Mouse (Mus musculus): ENCODE data around the gene Ecm2. TPM values are rescaled to one million over a fixed set of nuclear protein-coding genes. Genes with fewer than 3 reads are reported as not detected.
A peak's percentile ranks its signal among the peaks of the same experiment; 100 is the strongest.

Gene Ecm2
- polyA plus RNA-seq, 1 experiment from 2014 or later: 2.6 TPM

DNA sequence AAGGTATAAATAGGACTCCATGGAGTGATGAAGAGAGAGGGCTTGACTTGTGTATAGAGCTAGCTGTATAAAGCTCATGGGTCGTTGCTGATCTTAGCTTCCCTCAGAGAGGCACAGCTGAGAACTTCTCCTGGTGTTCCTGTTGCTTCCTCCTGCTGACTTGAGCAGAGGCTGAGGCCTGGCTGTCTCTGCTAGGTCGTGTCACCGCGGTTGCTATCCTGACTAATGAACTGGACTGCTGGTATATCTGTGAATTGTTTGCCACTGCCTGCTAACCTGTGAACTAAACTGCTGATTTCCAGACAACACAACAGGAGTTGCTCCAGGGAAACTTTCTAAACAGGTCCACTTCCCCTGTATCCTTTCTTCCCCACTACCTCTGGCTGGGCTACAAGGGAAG lies 34.3 kb upstream of the Ecm2 start:
- no peak overlapping the region for H3K9ac ChIP-seq (ENCODE audit: low read depth, low read length)
- no peaks in the 10 kb centered on the region for H3K4me1 ChIP-seq (ENCODE audit: control insufficient read depth, insufficient read depth, low read depth, low read length)
- no peaks in the 10 kb centered on the region for H3K27me3 ChIP-seq (replicated peaks; ENCODE audit: control insufficient read depth, insufficient read depth, low read length)
- no peak overlapping the region for H3K4me2 ChIP-seq (ENCODE audit: low read length)
- no peaks in the 10 kb centered on the region for H3K36me3 ChIP-seq (ENCODE audit: control insufficient read depth, insufficient read depth, low read length)
- H3K4me3 ChIP-seq (ENCODE audit: low read length): no peak overlapping the region
- WGBS: 85% methylated on average over 4 of the region's 4 CpGs
- no peak for ATAC-seq
- H3K9me3 ChIP-seq (ENCODE audit: control insufficient read depth, low read length): no peaks in the 10 kb centered on the region
- no peak overlapping the region for H3K27ac ChIP-seq (ENCODE audit: low read depth, low read length)

GRCm38 (mm10) chr13:49470806-49471205 lies 33.8 kb upstream of the Ecm2 start:
- Histone ChIP-seq H3K4me3 (ENCODE audit: low read length) (no peak overlapping the region), H3K9me3 (ENCODE audit: control insufficient read depth, low read length) (no peaks in the 10 kb centered on the region), H3K36me3 (ENCODE audit: control insufficient read depth, insufficient read depth, low read length) (no peaks in the 10 kb centered on the region), H3K27ac (ENCODE audit: low read depth, low read length) (no peak overlapping the region), H3K9ac (ENCODE audit: low read depth, low read length) (no peak overlapping the region), H3K27me3 (replicated peaks; ENCODE audit: control insufficient read depth, insufficient read depth, low read length) (no peaks in the 10 kb centered on the region), H3K4me1 (ENCODE audit: control insufficient read depth, insufficient read depth, low read depth, low read length) (no peaks in the 10 kb centered on the region), H3K4me2 (ENCODE audit: low read length) (no peak overlapping the region)
- no peak; the same call in 1 of the 2 replicates for ATAC-seq
- 65% methylated on average over 4 of the region's 4 CpGs for WGBS

GRCm38 (mm10) chr13:49471981-49472675 lies 32.5 kb upstream of the Ecm2 start:
- H3K4me3 ChIP-seq (ENCODE audit: low read length): no peak overlapping the region
- ATAC-seq: no peak
- WGBS: 50% methylated on average over 4 of the region's 4 CpGs

GRCm38 (mm10) chr13:49472676-49473005 lies 32.0 kb upstream of the Ecm2 start:
- Histone ChIP-seq H3K36me3 (ENCODE audit: control insufficient read depth, insufficient read depth, low read length) (no peaks in the 10 kb centered on the region), H3K4me2 (ENCODE audit: low read length) (no peak overlapping the region), H3K27me3 (replicated peaks; ENCODE audit: control insufficient read depth, insufficient read depth, low read length) (no peaks in the 10 kb centered on the region), H3K27ac (ENCODE audit: low read depth, low read length) (no peak overlapping the region), H3K9me3 (ENCODE audit: control insufficient read depth, low read length) (no peaks in the 10 kb centered on the region), H3K9ac (ENCODE audit: low read depth, low read length) (no peak overlapping the region), H3K4me1 (ENCODE audit: control insufficient read depth, insufficient read depth, low read depth, low read length) (no peaks in the 10 kb centered on the region), H3K4me3 (ENCODE audit: low read length) (no peak overlapping the region)
- ATAC-seq: no peak
- 90% methylated on average over 6 of the region's 6 CpGs for WGBS

More at GRCm38 (mm10) chr13:49471981-49472675, 32.5 kb upstream of the Ecm2 start:
- no peak overlapping the region for H3K4me2 ChIP-seq (ENCODE audit: low read length)
- no peaks in the 10 kb centered on the region for H3K4me1 ChIP-seq (ENCODE audit: control insufficient read depth, insufficient read depth, low read depth, low read length)
- H3K9me3 ChIP-seq (ENCODE audit: control insufficient read depth, low read length): no peaks in the 10 kb centered on the region
- no peak overlapping the region for H3K9ac ChIP-seq (ENCODE audit: low read depth, low read length)
- no peaks in the 10 kb centered on the region for H3K36me3 ChIP-seq (ENCODE audit: control insufficient read depth, insufficient read depth, low read length)
- H3K27me3 ChIP-seq (replicated peaks; ENCODE audit: control insufficient read depth, insufficient read depth, low read length): no peaks in the 10 kb centered on the region
- H3K27ac ChIP-seq (ENCODE audit: low read depth, low read length): no peak overlapping the region

DNA sequence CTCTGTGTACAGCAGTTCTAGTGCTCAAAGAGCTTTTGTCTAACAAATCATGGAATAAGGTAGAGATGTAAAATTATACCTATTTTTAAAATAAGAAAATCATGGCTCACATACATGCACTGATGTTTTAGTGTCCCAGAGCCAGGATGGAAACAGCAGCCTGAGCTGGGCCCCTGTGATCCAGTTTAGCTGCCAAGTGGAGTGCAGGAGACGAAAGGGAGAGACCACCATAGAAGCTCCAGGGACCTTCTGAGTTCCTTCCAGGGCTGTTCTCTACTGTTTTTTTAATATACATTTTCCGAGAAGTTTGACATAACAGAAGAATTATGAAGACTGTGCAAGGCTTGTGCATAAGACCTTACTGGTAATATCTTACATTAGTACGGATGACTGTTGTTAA lies 26.7 kb upstream of the Ecm2 start:
- WGBS: 80% methylated on average over 3 of the region's 3 CpGs

DNA sequence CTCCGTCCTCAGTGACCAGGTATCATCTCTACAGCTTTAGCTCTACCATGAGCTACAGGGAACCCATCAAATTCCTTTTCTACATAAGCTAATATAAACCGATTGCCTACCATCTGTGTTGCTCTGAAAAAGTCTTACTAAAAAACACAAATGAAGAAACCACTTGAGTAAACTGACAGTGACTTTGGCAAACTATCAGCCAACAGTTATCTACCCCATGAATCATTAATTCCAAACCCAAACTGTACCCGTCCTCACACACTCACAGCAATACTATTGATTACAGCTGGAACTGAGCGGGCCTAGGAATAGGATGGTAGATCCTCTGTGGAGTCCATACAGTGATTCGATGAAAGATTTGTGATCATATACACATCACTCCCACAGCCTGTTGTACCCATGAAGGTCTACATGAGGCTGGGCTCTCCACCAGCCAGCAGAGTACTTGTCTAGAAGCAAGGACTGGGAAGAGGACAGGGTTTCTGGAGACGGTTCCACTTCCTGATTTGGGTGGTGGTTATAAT lies 25.7 kb upstream of the Ecm2 start:
- H3K9me3 ChIP-seq (ENCODE audit: control insufficient read depth, low read length): no peaks in the 10 kb centered on the region
- no peak overlapping the region for H3K4me3 ChIP-seq (ENCODE audit: low read length)
- H3K27ac ChIP-seq (ENCODE audit: low read depth, low read length): no peak overlapping the region
- no peaks in the 10 kb centered on the region for H3K4me1 ChIP-seq (ENCODE audit: control insufficient read depth, insufficient read depth, low read depth, low read length)
- WGBS: 90% methylated on average over 6 of the region's 6 CpGs
- no peaks in the 10 kb centered on the region for H3K27me3 ChIP-seq (replicated peaks; ENCODE audit: control insufficient read depth, insufficient read depth, low read length)
- no peak overlapping the region for H3K4me2 ChIP-seq (ENCODE audit: low read length)
- H3K36me3 ChIP-seq (ENCODE audit: control insufficient read depth, insufficient read depth, low read length): no peaks in the 10 kb centered on the region
- ATAC-seq: no peak
- H3K9ac ChIP-seq (ENCODE audit: low read depth, low read length): no peak overlapping the region

More for the DNA sequence above, 26.7 kb upstream of the Ecm2 start:
- no peaks in the 10 kb centered on the region for H3K36me3 ChIP-seq (ENCODE audit: control insufficient read depth, insufficient read depth, low read length)
- ATAC-seq: no peak
- no peak overlapping the region for H3K27ac ChIP-seq (ENCODE audit: low read depth, low read length)
- H3K9me3 ChIP-seq (ENCODE audit: control insufficient read depth, low read length): no peaks in the 10 kb centered on the region
- no peaks in the 10 kb centered on the region for H3K27me3 ChIP-seq (replicated peaks; ENCODE audit: control insufficient read depth, insufficient read depth, low read length)
- H3K9ac ChIP-seq (ENCODE audit: low read depth, low read length): no peak overlapping the region
- H3K4me2 ChIP-seq (ENCODE audit: low read length): no peak overlapping the region
- no peaks in the 10 kb centered on the region for H3K4me1 ChIP-seq (ENCODE audit: control insufficient read depth, insufficient read depth, low read depth, low read length)
- no peak overlapping the region for H3K4me3 ChIP-seq (ENCODE audit: low read length)

- H3K36me3 ChIP-seq (ENCODE audit: control insufficient read depth, insufficient read depth, low read length): no peaks in the 10 kb centered on the region
- H3K9ac ChIP-seq (ENCODE audit: low read depth, low read length): no peak overlapping the region
- no peak for ATAC-seq
- H3K27me3 ChIP-seq (replicated peaks; ENCODE audit: control insufficient read depth, insufficient read depth, low read length): no peaks in the 10 kb centered on the region
- no peak overlapping the region for H3K4me2 ChIP-seq (ENCODE audit: low read length)
- no peaks in the 10 kb centered on the region for H3K4me1 ChIP-seq (ENCODE audit: control insufficient read depth, insufficient read depth, low read depth, low read length)
- H3K4me3 ChIP-seq (ENCODE audit: low read length): no peak overlapping the region
- H3K9me3 ChIP-seq (ENCODE audit: control insufficient read depth, low read length): no peaks in the 10 kb centered on the region
- H3K27ac ChIP-seq (ENCODE audit: low read depth, low read length): no peak overlapping the region
- 75% methylated on average over 4 of the region's 4 CpGs for WGBS
Observed at GRCm38 (mm10) chr13:49479399-49479798, 25.2 kb upstream of the Ecm2 start.

- Histone ChIP-seq H3K9me3 (ENCODE audit: control insufficient read depth, low read length) (no peaks in the 10 kb centered on the region), H3K27me3 (replicated peaks; ENCODE audit: control insufficient read depth, insufficient read depth, low read length) (no peaks in the 10 kb centered on the region), H3K4me1 (ENCODE audit: control insufficient read depth, insufficient read depth, low read depth, low read length) (no peaks in the 10 kb centered on the region), H3K27ac (ENCODE audit: low read depth, low read length) (no peak overlapping the region), H3K9ac (ENCODE audit: low read depth, low read length) (no peak overlapping the region), H3K36me3 (ENCODE audit: control insufficient read depth, insufficient read depth, low read length) (no peaks in the 10 kb centered on the region), H3K4me2 (ENCODE audit: low read length) (no peak overlapping the region), H3K4me3 (ENCODE audit: low read length) (no peak overlapping the region)
- WGBS: 69% methylated on average over 2 of the region's 2 CpGs
- ATAC-seq: peak; percentile 80; the same call in 1 of the 2 replicates
Observed at GRCm38 (mm10) chr13:49480057-49480456, 24.6 kb upstream of the Ecm2 start.

DNA sequence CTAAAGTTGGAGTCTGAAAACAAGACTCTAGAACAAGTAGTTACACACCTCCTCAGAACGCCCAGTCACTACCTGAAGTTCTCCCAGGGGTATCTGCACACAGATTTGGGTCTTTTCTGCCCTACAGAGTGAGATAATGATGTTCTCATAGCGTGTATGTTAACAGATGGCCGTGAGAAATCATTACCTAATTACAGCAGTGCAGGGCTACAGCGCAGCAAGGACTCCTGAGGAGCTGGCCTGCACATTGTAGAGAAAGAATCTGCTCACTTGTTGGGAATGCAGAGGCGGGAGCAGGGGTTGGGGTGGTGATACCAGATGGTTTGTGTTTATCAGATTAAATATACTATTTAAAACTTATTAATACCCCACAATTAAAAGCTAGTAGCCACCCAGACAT lies 24.1 kb upstream of the Ecm2 start:
- Histone ChIP-seq H3K4me2 (ENCODE audit: low read length) (no peak overlapping the region), H3K27ac (ENCODE audit: low read depth, low read length) (peak overlapping the region; percentile 25), H3K9ac (ENCODE audit: low read depth, low read length) (no peak overlapping the region), H3K4me3 (ENCODE audit: low read length) (no peak overlapping the region), H3K9me3 (ENCODE audit: control insufficient read depth, low read length) (no peaks in the 10 kb centered on the region), H3K4me1 (ENCODE audit: control insufficient read depth, insufficient read depth, low read depth, low read length) (no peaks in the 10 kb centered on the region), H3K36me3 (ENCODE audit: control insufficient read depth, insufficient read depth, low read length) (no peaks in the 10 kb centered on the region), H3K27me3 (replicated peaks; ENCODE audit: control insufficient read depth, insufficient read depth, low read length) (no peaks in the 10 kb centered on the region)
- 40% methylated on average over 5 of the region's 5 CpGs for WGBS
- ATAC-seq: peak; percentile 84

Measured in hindbrain, embryonic 16.5 days (tissue).